Mouse (Mus musculus) brain, embryonic 14.5 days (tissue): ENCODE results near the gene Nrp2.

Experiments used
- CTCF ChIP-seq: fragments of 200-500 bp; IDR thresholded peaks from 2 replicates; pipeline ENCODE4 v1.5.1; 2012; ENCODE audit warnings: inconsistent platforms, mild to moderate bottlenecking, moderate library complexity, borderline replicate concordance; ENCODE audit not compliant: insufficient read depth, insufficient read length; ENCODE audit errors: extremely low read depth
- POLR2A ChIP-seq: fragments of 200-500 bp; IDR thresholded peaks from 2 replicates; pipeline ENCODE4 v1.6.1; 2012; ENCODE audit warnings: mild to moderate bottlenecking, inconsistent platforms, borderline replicate concordance; ENCODE audit not compliant: poor library complexity, insufficient read depth, insufficient read length, severe bottlenecking; ENCODE audit errors: extremely low read depth

- TF ChIP-seq CTCF (no peak), POLR2A (no peak)
These were observed 42.8 kb downstream of the Nrp2 start for GRCm38 (mm10) chr1:62745889-62746288.
